Mouse (Mus musculus) MEL (cell line): ENCODE data around the gene Gm5591.
"Not testable (repeated sequence)": the region's sequence is repeated elsewhere in the genome, so short reads cannot be mapped to it uniquely, and the experiment has no call there.

Source experiments
- CTCF ChIP-seq, 3 experiments: IDR thresholded peaks in 2 of 3; conservative IDR thresholded peaks in 1 of 3; 2 replicates each; pipeline ENCODE4 v1.5.1; 2011 to 2012; ENCODE audit warnings: low read length in 3 of 3, low read depth in 2 of 3, mild to moderate bottlenecking in 2 of 3, improper control_type of control experiment in 1 of 3, inconsistent platforms in 1 of 3, mixed read lengths in 1 of 3, moderate library complexity in 1 of 3; ENCODE audit not compliant: control insufficient read depth in 1 of 3, insufficient read depth in 1 of 3, poor library complexity in 1 of 3, severe bottlenecking in 1 of 3
- GATA1 ChIP-seq: IDR thresholded peaks from 2 replicates; pipeline ENCODE4 v1.6.1; 2011; ENCODE audit warnings: low read depth, low read length, improper control_type of control experiment
- JUND ChIP-seq: IDR thresholded peaks from 2 replicates; pipeline ENCODE4 v1.6.1; 2011; ENCODE audit warnings: low read depth, mild to moderate bottlenecking, improper control_type of control experiment, low read length
- KAT2A ChIP-seq: conservative IDR thresholded peaks from 2 replicates; pipeline ENCODE4 v1.6.1; 2012; ENCODE audit warnings: low read depth, low read length, improper control_type of control experiment, inconsistent platforms
- MAFK ChIP-seq: IDR thresholded peaks from 2 replicates; pipeline ENCODE4 v1.6.1; 2011; ENCODE audit warnings: low read depth, mild to moderate bottlenecking, low read length, improper control_type of control experiment, borderline replicate concordance
- POLR2A ChIP-seq, 2 experiments: IDR thresholded peaks; 2 replicates each; pipeline ENCODE4 v1.6.1; 2011 to 2012; ENCODE audit warnings: low read length in 2 of 2, mild to moderate bottlenecking in 2 of 2, control low read depth in 1 of 2, improper control_type of control experiment in 1 of 2, low read depth in 1 of 2, moderate library complexity in 1 of 2; ENCODE audit not compliant: control insufficient read depth in 1 of 2, insufficient read depth in 1 of 2, poor library complexity in 1 of 2
- SMC3 ChIP-seq: IDR thresholded peaks from 2 replicates; pipeline ENCODE4 v1.6.1; 2011; ENCODE audit warnings: low read depth, low read length, improper control_type of control experiment
- ZC3H11A ChIP-seq: IDR thresholded peaks from 2 replicates; pipeline ENCODE4 v1.6.1; 2012; ENCODE audit warnings: low read depth, mild to moderate bottlenecking, inconsistent platforms, low read length, improper control_type of control experiment

- TF ChIP-seq MAFK; POLR2A (IDR thresholded peaks at IDR 0.05; ENCODE audit: control insufficient read depth in 1 of 2, insufficient read depth in 1 of 2, low read depth in 1 of 2, low read length in 2 of 2, poor library complexity in 1 of 2); CTCF (IDR thresholded peaks at IDR 0.05 in 2 of 3, conservative IDR thresholded peaks at IDR 0.05 in 1 of 3; ENCODE audit: control insufficient read depth in 1 of 3, insufficient read depth in 1 of 3, low read depth in 2 of 3, low read length in 3 of 3, poor library complexity in 1 of 3, severe bottlenecking in 1 of 3); GATA1; JUND; ZC3H11A; KAT2A; SMC3: not testable (repeated sequence)
Observed at GRCm38 (mm10) chr7:38528093-38528492, at the start of gene Gm5591.
